Mouse (Mus musculus): ENCODE measurements around the gene Aida.
"Not testable (repeated sequence)": the region's sequence is repeated elsewhere in the genome, so short reads cannot be mapped to it uniquely, and the experiment has no call there.

The Aida gene

DNA sequence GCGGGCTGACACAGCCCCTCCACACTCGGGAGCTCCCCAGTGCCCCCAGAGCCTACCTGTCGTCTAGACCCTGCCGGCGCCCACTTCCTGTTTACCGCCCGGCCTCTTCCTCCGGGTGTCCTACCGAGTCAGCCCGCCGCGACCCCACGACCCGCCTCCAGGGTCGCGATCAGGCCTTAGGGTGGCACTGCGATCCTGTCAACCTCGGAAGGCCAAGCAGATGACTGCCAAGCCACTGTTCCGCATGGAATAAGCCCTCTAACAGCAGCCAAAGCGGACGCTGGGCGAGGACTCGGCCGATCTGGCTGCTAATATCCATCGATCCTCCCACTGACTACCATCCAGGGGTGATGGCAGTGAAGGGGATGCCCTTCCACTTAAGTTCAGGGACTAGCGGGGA lies at the start of gene Aida:
Gene Aida, plus strand, starts transcription at position 126 of the 400 bp plus-strand sequence.
- peak; percentile 52 to 70 for DNase-seq

DNA sequence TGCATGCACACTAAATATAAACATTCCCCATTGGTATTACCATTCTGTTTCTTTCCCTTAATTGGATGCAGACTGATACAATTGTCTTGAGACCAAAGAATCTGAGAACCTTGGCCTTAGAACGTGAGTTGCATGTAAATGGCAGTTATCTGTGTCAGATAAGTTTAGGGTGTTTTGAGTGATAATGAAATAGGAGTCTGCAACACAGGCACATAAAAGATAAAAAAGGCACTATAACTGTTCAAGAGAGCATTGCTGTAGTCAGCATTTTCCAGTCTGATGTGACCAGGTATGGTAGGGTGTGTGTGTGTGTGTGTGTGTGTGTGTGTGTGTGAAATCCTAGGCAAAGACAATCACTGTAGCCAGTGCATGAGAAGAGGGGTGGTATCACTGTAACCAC lies 48.2 kb upstream of the Aida start:
- no peak for DNase-seq

DNA sequence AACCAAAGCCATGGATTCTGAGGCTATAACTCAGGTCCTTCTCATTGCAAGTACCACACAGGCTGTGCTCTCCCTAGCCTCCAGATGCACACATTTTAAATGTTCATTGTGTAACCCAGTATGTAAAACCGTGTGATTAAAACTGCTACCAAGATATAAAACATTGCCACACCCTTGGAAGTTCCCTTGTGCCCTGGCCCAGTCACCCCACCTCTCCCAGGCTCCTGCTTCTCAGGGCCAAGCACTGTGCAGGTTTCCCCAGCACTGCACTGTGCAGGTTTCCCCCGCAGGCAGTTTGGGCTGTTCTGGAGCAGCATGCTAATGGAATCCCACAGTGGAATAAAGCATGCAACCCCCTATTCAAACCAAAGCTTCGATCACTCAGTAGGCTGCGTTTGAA lies 45.8 kb upstream of the Aida start:
- no peak for DNase-seq

DNA sequence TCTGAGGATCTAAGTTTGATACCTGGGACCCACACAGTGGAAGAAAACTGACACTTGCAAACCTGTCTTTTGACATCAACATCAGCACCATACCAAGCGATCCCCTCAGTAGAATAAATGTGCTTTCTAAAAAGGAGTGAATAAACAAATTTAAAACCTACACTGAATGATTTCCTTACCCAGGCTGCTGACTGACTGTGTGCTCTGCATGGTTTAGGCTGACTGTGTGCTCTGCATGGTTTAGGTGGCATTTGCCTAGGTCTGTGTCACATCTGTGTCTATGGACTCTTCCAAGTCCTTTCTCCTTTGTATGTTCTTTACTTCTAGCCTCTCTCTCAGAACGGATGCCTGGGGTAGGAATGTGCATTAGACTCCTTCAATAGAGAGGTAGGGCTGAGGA lies 44.6 kb upstream of the Aida start:
- DNase-seq: no peak

DNA sequence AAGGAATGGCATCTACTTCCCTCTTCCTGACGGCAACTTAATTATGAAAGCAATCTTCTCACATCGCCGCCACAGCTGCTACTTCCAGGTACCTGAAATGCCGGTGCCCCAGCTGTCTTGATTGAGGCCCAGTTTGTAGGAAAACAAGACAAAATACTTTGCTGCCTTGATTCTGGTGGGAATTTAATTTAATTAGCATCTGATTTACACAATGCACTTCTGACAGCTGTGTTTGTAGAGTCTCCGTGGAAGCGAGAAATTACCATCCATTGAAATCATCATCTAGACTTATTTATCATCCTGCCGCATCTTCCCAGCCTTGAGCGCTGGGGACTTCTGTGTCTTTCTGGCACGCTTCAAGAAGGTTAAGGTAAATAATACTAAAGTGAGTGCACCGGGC lies 43.8 kb upstream of the Aida start:
- no peak for DNase-seq

DNA sequence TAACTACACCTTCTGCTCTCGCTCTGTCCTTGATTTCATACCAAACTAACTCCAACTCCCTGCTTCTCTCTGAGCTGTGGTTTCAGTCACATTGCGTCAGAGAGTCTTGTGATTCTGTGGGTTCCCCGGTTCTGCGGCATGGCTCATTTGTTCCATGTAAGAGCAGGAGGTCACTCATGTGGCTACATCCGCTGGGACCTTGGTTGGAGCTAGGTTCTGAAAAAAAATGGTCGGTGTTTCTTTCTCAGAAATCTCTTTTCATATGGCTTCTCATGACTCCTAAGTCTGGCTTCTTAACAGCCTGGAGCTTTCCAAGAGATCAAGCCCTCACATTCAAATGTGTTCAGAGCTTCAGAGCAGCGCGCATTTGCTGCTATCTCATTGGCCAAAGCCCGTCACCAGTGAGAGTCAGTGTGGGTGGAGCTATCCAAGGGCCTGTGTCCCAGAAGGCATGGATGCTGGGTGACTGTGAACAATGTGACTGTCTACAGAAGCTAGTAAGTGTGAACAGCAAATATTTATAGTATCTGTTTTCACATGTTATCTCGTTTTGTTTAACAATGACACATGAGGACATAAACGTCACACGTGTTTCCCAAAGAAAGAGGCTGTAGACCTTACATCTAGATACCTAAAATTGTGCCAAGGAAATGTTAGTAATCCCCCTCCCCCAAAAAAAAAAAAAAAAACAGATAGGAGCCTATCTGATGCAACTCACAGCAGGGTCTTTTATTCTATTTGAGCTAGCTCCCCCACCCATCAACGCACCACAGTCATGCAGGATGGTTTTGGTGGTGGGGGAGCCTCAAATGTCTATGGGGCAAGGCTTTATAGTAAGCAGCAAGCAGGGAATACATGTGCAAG lies 32.0 kb upstream of the Aida start:
- peak in 1 of 2 experiments; percentile 50 for DNase-seq

DNA sequence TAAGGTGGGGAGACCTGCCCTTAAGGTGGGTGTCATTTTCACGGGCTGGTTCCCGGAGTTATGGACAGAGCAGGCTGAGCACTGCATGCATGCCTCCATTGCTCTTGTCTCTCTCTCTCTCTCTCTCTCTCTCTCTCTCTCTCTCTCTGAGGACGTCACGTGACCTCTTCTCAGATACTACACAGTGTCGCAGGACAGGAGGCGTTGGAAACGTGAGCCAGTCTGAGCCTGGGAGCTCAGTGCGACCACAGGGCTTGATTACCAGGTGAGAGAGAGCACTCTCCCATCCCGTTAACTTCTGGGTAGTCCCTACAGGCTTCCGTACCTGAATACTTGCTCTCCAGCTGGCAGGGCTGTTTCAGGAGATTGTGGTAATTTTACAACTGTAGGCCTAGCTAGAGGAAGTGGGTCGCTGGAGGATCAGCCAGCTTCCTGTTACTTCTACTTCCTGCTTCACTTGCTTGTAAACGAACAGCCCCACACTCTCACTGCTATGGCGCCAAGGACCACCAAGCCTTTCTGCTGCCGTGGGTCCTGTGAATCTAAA lies 30.4 kb upstream of the Aida start:
- peak in 1 of 2 experiments; percentile 23 for DNase-seq

DNA sequence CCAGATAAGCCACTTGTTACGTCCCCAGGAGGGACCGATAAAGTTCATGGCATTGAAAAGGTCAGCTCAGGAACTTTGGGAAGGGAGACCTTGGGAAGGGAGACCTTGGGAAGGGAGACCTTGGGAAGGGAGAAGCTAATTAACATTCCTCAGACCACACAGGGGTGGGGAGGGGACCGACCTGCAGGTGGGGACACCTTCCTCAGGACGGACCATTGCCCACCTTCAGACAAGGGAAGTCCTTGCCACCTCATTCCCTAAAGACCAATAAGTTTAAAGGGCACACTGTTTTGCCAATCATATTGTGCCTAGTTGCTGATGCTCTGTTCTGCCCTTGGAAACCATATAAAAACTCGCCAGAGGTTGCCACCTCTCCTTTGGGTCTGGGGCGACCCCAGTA lies 28.7 kb upstream of the Aida start:
- DNase-seq: no peak

DNA sequence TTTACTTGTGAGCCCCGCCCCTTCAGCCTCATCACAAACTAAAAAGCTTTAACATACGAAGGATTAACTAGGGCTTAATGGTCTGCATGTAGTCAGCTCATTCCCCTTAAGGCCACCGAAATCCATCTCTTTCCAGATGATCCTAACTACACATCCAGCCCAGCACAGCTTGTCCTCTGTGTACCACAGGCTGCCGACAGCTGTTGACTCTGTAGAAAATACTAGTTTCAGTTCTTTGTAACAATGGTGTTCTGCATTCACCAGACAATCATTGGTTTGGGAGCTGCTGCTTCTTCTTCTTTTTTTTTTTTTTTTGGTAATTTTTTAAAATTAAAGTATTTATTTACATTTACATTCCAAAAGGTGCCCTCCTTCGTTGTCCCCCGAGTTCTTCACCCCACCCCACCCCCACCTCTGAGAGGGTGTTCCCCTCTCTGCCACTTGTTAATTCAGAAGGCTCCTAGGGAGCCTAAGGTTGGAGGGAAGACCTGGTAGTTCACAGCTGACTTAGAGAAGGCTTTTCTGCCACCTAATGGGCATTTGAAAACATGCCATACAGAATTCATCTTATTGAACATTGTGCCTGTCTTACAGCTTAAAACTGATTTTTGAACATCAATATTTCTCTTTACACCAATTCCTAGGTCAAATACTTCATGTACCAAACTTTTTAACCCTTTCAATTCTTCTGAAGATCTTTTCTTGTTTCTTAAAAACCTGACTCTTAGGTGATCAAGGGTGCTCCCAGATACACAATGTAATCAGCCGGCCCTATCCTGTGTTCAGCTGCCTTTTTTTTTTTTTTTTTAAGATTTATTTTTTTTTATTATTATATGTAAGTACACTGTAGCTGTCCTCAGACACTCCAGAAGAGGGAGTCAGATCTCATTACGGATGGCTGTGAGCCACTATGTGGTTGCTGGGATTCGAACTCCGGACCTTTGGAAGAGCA lies 23.2 kb upstream of the Aida start:
- peak in 1 of 2 experiments; percentile 8 for DNase-seq

DNA sequence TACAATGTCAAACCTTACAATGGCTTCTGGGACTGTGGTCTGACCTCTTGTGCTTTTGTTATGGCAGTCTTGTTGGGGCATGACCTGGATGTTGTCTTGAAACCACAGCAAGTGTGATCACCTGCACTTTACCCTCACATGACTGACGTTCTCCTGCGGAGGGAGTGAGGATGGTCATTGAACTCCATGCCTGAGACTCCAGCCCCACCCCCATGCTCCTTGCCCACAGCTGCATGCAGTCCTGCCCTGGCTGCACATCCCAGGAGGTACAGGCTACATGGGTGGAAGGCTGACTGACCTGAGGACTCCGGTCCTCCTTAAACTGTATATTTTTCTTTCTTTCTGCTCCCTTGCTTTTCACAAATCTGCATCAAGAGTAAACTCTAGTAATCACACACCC lies 22.0 kb upstream of the Aida start:
- no peak for DNase-seq

DNA sequence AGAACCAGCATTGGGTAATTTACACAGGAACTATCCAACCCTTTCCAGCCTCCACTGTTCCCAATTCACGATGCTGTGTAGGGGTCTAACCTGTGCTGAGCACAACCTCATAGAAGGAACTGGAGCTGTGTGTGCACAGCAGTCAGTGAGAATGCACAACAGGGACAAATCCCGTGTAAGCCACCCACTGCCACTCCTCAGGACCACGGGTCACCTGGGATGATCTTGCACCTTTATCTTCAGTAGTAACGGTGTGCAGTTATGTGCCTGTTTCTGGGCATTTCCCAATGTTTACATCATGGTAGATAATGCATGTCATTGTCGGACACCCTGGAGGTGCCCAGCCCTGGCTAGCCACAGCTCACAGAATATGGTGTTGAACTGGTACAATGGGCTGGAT lies 20.6 kb upstream of the Aida start:
- DNase-seq: no peak

DNA sequence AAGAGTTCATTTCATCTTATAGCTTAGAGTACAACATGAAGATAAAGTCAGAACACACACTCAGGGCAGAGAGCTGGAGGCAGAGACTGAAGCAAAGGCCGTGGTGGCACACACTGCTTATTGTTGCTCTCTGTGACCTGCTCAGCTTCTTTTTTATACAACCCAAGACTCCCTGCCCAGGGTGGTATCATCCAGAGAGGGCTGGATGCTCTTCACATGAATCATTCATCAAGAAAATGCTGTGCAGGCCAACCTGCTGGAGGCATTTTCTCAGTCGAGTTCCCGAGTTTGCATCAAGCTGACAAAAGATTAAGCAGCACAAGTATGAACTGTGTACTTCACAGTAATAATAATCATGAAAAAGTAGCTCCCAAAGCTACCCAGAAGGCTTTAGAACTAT lies 8.0 kb upstream of the Aida start:
- no peak for DNase-seq

DNA sequence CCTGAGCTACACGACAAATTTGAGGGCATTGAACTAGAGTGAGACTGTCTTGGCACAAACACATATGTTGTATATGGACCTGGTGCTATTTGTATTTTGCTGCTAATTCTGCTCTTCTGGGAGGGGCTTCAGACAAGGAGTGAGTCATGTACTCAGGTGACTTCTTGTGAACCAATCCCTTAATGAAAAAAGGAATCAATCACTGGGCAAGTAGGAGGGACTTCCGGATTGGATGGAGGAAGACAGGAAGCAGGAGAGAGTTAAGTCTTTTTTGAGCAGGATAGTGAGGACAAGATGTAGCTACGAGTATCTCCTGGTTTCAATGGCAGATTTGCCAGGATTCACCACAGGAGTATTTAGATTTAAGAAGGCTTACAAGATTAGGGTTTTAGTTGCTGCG lies 6.8 kb upstream of the Aida start:
- no peak for DNase-seq

DNA sequence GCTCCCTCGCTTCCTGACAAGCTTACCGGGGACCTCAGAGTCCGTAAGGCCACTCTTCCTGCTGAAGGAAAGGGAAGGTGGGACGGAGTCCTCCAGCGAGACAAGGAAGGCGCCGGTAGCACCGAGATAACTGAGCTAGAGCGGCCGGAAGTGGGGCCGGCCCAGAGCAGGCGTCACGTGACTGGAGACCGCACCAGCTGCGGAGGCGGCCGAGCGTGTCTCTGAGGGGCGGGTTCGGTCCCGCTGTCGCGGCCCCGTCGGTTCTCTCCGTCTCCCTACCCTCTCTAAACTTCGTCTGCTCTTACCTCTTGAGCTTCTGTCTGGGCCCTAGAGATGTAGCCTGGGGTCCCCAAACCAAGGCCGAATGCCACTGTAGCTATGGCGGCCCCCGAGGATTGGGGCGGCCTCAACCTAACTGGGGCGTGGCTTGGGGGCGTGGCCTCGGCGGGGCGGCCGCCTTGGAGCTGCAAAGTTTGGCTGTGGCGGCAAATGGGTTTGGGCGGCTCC lies 540 bp downstream of the Aida start, which contains the start of gene Brox:
Gene Brox, minus strand, starts transcription at position 393 of the 507 bp plus-strand sequence.
- DNase-seq: peak; percentile 96 to 97

DNA sequence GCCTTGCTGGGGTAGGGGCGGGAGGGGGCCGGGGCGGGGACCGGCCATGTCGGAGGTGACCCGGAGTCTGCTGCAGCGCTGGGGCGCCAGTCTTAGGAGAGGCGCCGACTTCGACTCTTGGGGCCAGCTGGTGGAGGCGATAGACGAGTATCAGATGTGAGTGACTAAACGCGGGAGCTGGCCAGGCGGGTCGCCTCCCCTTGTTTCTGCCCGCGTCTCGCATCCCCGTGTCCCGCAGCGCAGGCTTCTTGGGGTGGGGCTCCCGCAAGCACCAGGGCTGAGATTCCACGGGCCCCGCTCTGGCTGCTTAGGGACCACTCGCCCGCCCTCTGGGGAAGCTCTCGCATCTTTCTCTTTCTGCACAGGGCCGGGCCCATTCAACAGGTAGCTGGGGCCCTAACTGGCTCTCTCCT lies 1.1 kb downstream of the Aida start:
- no peak for DNase-seq

DNA sequence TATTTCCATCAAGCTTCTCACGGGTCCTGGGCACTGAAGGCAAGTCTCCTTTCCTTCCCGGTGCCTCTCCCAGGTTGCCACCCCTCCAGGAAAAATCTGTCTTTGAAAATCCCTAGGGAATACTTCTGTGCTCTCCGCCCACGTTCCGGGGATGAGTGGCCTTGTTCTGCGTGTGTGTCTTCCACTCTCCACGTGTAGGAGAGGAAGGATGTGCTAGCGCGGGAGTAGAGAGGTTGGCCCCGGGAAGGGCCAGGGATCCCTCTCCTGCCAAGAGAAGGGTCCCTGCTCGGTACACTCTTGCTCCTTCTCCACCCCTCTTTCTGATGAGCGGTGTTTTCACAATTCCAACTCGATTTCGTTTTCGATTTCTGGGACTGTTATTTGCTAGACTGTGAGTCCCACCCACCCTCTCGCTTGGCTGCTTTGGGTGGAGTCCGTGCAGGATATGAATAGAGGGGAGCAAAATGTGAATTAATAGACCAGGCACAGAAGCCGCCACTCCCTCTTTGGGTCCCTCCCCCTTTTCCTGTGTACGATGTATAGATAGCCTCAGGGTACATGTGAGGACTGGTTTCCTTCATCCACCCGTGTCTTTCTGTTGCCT lies 1.6 kb downstream of the Aida start:
- peak; percentile 44 to 46 for DNase-seq

DNA sequence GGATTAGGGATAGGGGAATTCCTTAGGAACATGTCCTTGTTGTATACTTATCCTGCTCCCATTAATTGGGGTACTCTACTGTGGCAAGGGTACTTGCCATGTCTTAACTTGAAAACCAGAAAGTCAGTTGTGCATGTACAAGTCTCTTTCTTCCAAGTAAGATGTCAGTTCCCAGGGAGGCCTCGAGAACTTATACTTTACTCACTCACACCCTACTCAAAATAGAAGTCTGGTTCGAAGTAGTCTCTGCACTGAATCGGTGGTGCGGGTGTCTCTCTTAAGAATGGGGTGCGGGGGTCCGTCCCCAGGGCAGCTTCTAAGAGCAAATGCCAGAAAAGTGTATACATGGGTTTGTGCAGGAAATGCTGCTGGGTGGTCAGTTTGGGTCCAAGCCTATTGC lies 2.8 kb downstream of the Aida start:
- DNase-seq: peak; percentile 90 to 95

DNA sequence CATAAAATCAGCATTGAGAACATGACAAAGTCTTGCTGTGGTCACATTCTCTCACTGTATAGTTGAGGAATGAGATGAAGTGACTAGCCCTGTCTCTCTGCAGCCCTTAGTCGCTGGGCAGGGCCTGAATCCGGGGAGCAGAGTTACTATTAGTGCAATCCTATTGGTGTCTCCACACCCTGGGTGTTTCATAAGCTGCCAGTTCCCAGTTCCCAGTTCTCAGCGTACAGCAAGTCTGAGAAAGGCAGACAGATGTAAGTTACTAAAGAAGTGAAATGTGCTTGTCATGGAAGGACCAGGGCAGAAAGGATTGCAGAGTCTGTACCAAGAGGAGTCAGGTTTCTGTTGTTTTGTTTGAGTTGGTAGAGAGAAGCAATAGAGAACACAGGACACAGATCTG lies 11.2 kb downstream of the Aida start:
- DNase-seq: peak in 1 of 2 experiments; percentile 11

DNA sequence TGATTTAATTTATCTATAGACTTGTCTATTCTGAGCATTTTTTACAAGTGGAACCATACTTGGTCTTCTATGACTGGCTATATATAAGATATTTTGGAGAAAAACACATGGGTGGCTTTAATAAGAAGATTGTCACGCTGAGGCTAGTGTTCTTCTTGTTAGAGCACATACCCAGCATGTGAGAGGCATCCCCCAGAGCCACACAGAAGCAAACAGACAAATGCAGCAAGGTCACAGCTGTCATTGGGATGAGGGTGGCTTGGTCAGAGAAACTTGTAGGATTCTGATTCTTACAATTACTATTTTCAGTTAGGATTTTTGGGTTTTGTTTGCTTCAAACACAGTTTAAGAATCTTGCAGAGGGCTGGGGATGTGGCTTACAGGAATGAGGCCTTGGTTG lies 12.1 kb downstream of the Aida start:
- DNase-seq: no peak

DNA sequence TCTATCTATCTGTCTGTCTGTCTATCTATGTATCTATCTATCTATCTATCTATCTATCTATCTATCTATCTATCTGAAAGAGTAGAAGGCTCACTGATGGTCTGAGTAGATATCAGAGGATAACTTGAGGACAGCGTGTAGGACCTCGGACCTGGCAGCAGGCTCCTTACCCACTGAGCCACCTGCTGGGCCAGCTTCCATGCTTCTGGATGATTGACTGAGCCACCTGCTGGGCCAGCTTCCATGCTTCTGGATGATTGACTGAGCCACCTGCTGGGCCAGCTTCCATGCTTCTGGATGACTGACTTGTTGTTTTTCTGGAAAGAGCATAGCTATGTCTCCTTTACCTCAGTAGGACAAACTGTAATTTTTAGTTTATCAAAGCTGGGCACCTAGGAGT lies 13.2 kb downstream of the Aida start:
- DNase-seq: not testable (repeated sequence)

DNA sequence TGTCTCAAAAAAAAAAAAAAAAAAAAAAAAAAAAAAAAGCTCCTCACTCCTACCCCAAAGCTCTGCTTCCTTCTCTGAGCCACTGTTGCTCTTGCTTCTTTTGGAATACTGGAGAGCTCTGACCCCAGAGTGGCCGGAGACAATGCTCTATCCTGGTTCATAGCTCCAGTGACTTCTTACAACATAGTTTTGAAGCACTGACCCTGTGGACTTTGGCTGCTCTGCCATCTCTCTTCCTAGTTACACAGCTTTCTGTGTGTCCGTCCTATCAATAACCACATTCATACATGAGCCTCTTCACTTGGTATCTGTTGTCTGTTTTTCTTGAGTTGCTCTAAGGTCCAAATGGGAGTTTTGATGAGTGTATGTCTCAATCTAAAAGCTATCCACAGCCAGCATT lies 15.7 kb downstream of the Aida start:
- DNase-seq: no peak

DNA sequence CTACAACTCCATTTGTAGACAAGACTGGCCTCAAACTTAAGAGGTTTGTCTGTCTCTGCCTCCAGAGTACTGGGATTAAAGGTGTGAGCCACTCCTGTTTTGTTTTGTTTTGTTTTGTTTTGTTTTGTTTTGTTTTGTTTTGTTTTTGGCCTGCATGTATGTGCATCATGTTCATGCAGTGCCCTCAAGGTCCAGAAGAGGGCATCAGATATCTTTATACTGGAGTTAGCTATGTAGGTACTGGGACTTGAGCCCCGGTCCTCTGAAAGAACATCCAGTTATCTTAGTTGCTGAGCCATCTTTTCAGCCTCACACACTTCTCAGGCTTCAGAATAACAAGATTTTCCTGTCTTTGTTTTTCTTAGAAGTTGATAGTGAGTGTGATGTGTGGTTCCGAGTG lies 19.4 kb downstream of the Aida start:
- DNase-seq: no peak

DNA sequence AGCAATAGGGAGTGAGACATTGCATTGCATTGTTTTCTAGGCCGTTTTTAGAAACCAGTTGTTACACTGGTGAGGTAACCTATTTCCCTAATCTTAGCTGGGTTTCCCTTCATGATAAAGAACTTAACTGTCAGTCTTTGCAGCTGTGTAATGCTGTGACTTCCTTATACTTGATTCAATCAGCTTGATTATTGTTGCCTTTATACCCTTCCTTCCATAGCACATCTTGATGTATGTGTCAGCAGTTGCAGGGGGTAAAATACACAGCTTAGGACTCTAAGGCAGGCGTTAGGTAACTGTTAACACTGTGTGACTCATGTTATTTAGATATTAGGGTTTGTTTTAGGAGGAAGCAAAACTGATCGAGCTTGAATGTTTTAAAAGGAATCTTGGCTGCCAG lies 24.3 kb downstream of the Aida start:
- no peak for DNase-seq

Data from lung, postnatal 4 days (tissue).